Comparison of ENCODE assay signal across 8 mouse cellular contexts in the genomic region with DNA sequence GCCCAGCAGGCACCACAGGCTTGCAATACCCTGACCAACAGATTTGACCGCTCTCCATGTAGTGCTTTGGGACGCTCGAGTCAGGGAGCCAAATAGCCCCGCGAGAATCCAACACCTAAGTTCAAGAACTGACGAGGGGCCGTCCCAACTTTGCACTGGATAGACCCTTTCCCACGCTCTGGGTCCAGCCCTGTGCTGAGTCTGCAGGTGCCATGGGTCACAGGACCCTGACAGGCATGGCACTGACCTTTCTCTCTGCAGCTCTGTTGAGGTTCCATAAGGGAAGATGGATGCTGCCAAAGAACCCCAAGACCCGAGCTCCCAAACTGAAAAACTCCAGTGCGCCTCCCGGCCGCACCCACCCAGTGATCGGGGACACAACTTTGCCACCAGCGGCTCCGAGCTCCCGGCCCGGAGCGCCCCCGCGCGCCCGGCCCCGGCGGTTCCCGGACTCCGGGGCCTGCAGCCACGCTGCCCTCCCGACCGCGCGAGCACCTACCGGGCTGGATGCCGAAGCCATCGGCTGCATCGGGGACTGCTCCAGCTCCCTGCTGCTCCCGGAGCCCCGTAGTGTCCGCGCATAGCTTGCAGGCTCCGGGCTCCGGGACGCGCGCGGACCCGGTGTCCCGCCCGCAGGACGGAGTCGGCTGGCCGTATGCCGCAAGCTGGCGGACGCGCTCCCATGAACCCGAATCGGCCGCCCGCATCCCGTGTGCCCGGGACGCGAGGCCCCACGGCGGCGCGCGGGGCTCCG. TPM values are rescaled to one million over a fixed set of nuclear protein-coding genes. Genes with fewer than 3 reads are reported as not detected.
DNase-seq lines count a peak whose midpoint lies in the region; ATAC-seq and TF ChIP-seq lines count a peak whose summit lies in the region.

No protein-coding gene starts in this region.

- no peak for TF ChIP-seq EP300 in liver, postnatal 0 days (IDR thresholded peaks at IDR 0.05; ENCODE audit: low read depth)

- peaks cover 82% of the 10 kb centered on the region for H3K4me1 ChIP-seq in E14TG2a.4 (replicated peaks; ENCODE audit: low read depth, low read length)
- H3K4me1 ChIP-seq in brown adipose tissue, adult 24 weeks (ENCODE audit: control insufficient read depth, insufficient read depth, insufficient read length, low read length) = peaks cover 12% of the 10 kb centered on the region
- H3K4me1 ChIP-seq in forebrain, embryonic 13.5 days = peaks cover 29% of the 10 kb centered on the region
- peaks cover 9% of the 10 kb centered on the region for H3K4me1 ChIP-seq in liver, postnatal 0 days (ENCODE audit: insufficient read depth)
- H3K4me1 ChIP-seq in olfactory bulb, adult 2 months (ENCODE audit: control insufficient read depth, insufficient read depth, low read length) = peaks cover 25% of the 10 kb centered on the region

- under 1% methylated on average over 69 of the region's 69 CpGs for WGBS in forebrain, embryonic 13.5 days
- 1% methylated on average over 36 of the region's 69 CpGs for WGBS in liver, postnatal 0 days (ENCODE audit: insufficient replicate concordance)
- WGBS in olfactory bulb, adult 2 months = 1% methylated on average over 68 of the region's 69 CpGs

- no peaks in the 10 kb centered on the region for H3K9me3 ChIP-seq in E14TG2a.4 (ENCODE audit: low read length)
- H3K9me3 ChIP-seq in forebrain, embryonic 13.5 days (replicated peaks) = no peaks in the 10 kb centered on the region
- no peaks in the 10 kb centered on the region for H3K9me3 ChIP-seq in liver, postnatal 0 days (ENCODE audit: low read length)

- no peak for TF ChIP-seq POLR2A in olfactory bulb, adult 2 months (IDR thresholded peaks at IDR 0.05; ENCODE audit: insufficient read depth, low read depth, low read length)

- peak; percentile 56 for DNase-seq in heart, postnatal 25 days (ENCODE audit: low spot score)
- peak; percentile 75 to 85 for DNase-seq in kidney, postnatal 4 days
- peak; percentile 54 for DNase-seq in liver, postnatal 0 days
- peak; percentile 70 for DNase-seq in yolk sac, embryonic 10.5 days (ENCODE audit: low spot score)

- peak overlapping the region; percentile 94 for H3K4me3 ChIP-seq in E14TG2a.4 (replicated peaks; ENCODE audit: low read length)
- H3K4me3 ChIP-seq in brown adipose tissue, adult 24 weeks (ENCODE audit: insufficient read depth, low read depth, low read length) = peak overlapping the region; percentile 70
- H3K4me3 ChIP-seq in forebrain, embryonic 13.5 days = peak overlapping the region; percentile 62
- peak overlapping the region; percentile 49 for H3K4me3 ChIP-seq in liver, postnatal 0 days (ENCODE audit: low read depth, low read length)
- H3K4me3 ChIP-seq in olfactory bulb, adult 2 months (ENCODE audit: insufficient read depth, low read depth, low read length) = peak overlapping the region; percentile 60

- intact Hi-C loops in heart, postnatal 25 days (cut with DNase I) = loop anchor here (2.0 kb wide), 1 partner anchor 86 kb away; no protein-coding TSS in a partner anchor

- no peak for TF ChIP-seq CTCF in E14TG2a.4 (conservative IDR thresholded peaks at IDR 0.05; ENCODE audit: low read length)
- no peak for TF ChIP-seq CTCF in liver, postnatal 0 days (IDR thresholded peaks at IDR 0.05; ENCODE audit: low read depth)
- TF ChIP-seq CTCF in olfactory bulb, adult 2 months (IDR thresholded peaks at IDR 0.05; ENCODE audit: insufficient read depth, low read depth, low read length) = 0 out of 2 replicates have a peak, but pooled peaks have one; percentile 12

- no peak overlapping the region for H3K27ac ChIP-seq in brown adipose tissue, adult 24 weeks (replicated peaks; ENCODE audit: low read depth, low read length)
- H3K27ac ChIP-seq in forebrain, embryonic 13.5 days = peak overlapping the region; percentile 40; the same call in 1 of the 2 replicates
- H3K27ac ChIP-seq in liver, postnatal 0 days (ENCODE audit: low read depth) = no peak overlapping the region; the same call in 1 of the 2 replicates
- no peak overlapping the region for H3K27ac ChIP-seq in olfactory bulb, adult 2 months (ENCODE audit: insufficient read depth, low read depth, low read length)

- H3K9ac ChIP-seq in forebrain, embryonic 13.5 days = peak overlapping the region; percentile 77
- peak overlapping the region; percentile 55 for H3K9ac ChIP-seq in liver, postnatal 0 days (replicated peaks)

- H3K27me3 ChIP-seq in E14TG2a.4 (ENCODE audit: insufficient read depth, low read length) = peaks cover 12% of the 10 kb centered on the region
- H3K27me3 ChIP-seq in forebrain, embryonic 13.5 days = peaks cover 8% of the 10 kb centered on the region
- peaks cover 8% of the 10 kb centered on the region; the same call in 1 of the 2 replicates for H3K27me3 ChIP-seq in liver, postnatal 0 days (ENCODE audit: insufficient read depth, low read length)

- ATAC-seq in forebrain, embryonic 13.5 days = peak; percentile 59
- ATAC-seq in liver, postnatal 0 days = peak; percentile 66

- peak overlapping the region; percentile 95 for H3K4me2 ChIP-seq in forebrain, embryonic 13.5 days
- peak overlapping the region; percentile 80 for H3K4me2 ChIP-seq in liver, postnatal 0 days (ENCODE audit: low read depth, low read length)

- peaks cover 17% of the 10 kb centered on the region for H3K36me3 ChIP-seq in E14TG2a.4 (ENCODE audit: insufficient read depth, low read length)
- H3K36me3 ChIP-seq in forebrain, embryonic 13.5 days (ENCODE audit: poor library complexity, severe bottlenecking) = no peaks in the 10 kb centered on the region
- H3K36me3 ChIP-seq in liver, postnatal 0 days (replicated peaks; ENCODE audit: insufficient read depth, low read length) = no peaks in the 10 kb centered on the region

RNA-seq across cellular contexts. Expression of gene Kazn, which starts 0.5 kb away (rescaled TPM):
- 0.79 and 0.88 TPM in 2 replicates for polyA plus RNA-seq in brown adipose tissue, adult 24 weeks (2012; ENCODE audit: insufficient read depth, insufficient read length, missing spikeins)
- polyA plus RNA-seq in forebrain, embryonic 13.5 days (2015; fragmentation: Nextera tagmentation; extraction: Ambion mirVana) = 18.3 and 19.1 TPM in 2 replicates
- 1 to 10 TPM; 3.4 to 4.3 TPM for total RNA-seq in heart, postnatal 25 days (2021)
- polyA plus RNA-seq in liver, postnatal 0 days (2015; fragmentation: Nextera tagmentation; extraction: Ambion mirVana) = 0.72 and 0.74 TPM in 2 replicates
- polyA plus RNA-seq in olfactory bulb, adult 2 months (2012; ENCODE audit: insufficient read depth, insufficient read length, low replicate concordance, missing spikeins) = not detected in 2 replicates

Comparison
In these comparisons a context has a peak if more than half of its experiments do, and no peak if none do; other contexts are left out.
1. RNA of gene Kazn, which starts 0.5 kb away (polyA plus RNA-seq): 18.3 to 19.1 TPM in forebrain, embryonic 13.5 days; 0.79 to 0.88 TPM in brown adipose tissue, adult 24 weeks, 0.72 to 0.74 TPM in liver, postnatal 0 days and not detected in olfactory bulb, adult 2 months; every median in the first group is over 10 times any median in the second.
2. Peak in every context shown above with its lines, with median percentiles within 50 percentile points of each other: H3K4me3 ChIP-seq and DNase-seq.